Mouse (Mus musculus) liver, embryonic 16.5 days (tissue): ENCODE measurements around the gene Efnb1. TPM values are rescaled to one million over a fixed set of nuclear protein-coding genes. Genes with fewer than 3 reads are reported as not detected.
"Not testable (repeated sequence)": the region's sequence is repeated elsewhere in the genome, so short reads cannot be mapped to it uniquely, and the experiment has no call there.

Experiments
- ATAC-seq: fragments of 200-750 bp; cut with Nextera tagmentation; 2 replicates; pipeline ENCODE4 v1.8.0; 2017; ENCODE audit warnings: low read depth, mild to moderate bottlenecking, moderate number of reproducible peaks, moderate library complexity
- H3K27ac ChIP-seq: fragments of 300-500 bp; sonication (generic); 2 replicates; pipeline ENCODE4 v1.5.1; 2014; ENCODE audit warnings: mild to moderate bottlenecking, low read length
- H3K27me3 ChIP-seq: fragments of 300-500 bp; sonication (generic); 2 replicates; pipeline ENCODE4 v1.6.1; 2014; ENCODE audit warnings: low read depth, low read length, mixed read lengths; ENCODE audit not compliant: control insufficient read depth, insufficient read depth
- H3K36me3 ChIP-seq: fragments of 300-500 bp; sonication (generic); 2 replicates; pipeline ENCODE4 v1.6.1; 2014; ENCODE audit warnings: mild to moderate bottlenecking; ENCODE audit not compliant: control insufficient read depth, insufficient read depth
- H3K4me1 ChIP-seq: fragments of 300-500 bp; sonication (generic); 2 replicates; pipeline ENCODE4 v1.6.1; 2014; ENCODE audit warnings: low read depth, low read length, mixed read lengths; ENCODE audit not compliant: control insufficient read depth
- H3K4me2 ChIP-seq: fragments of 300-500 bp; sonication (generic); 2 replicates; pipeline ENCODE4 v1.6.1; 2014; ENCODE audit warnings: low read depth, low read length, mixed read lengths
- H3K4me3 ChIP-seq: fragments of 300-500 bp; sonication (generic); 2 replicates; pipeline ENCODE4 v1.5.1; 2014; ENCODE audit warnings: low read depth, mild to moderate bottlenecking, low read length
- H3K9ac ChIP-seq: fragments of 300-500 bp; sonication (generic); 2 replicates; pipeline ENCODE4 v1.6.1; 2014; ENCODE audit warnings: low read depth, low read length
- H3K9me3 ChIP-seq: fragments of 300-500 bp; sonication (generic); replicated peaks from 2 replicates; pipeline ENCODE4 v1.6.1; 2016; ENCODE audit warnings: low read length; ENCODE audit not compliant: control insufficient read depth
- WGBS: fragments of 180-500 bp; shearing (Covaris S2); extraction: QIAGEN DNeasy Blood & Tissue Kit; methylation state at CpG from one replicate; pipeline ENCODE4 v1.1.7; 2014; ENCODE audit not compliant: insufficient replicate concordance; 5-methylcytosine and 5-hydroxymethylcytosine counted together
- polyA plus RNA-seq: library from polyadenylated mRNA; unstranded; fragments of >200 nt; fragmentation: Nextera tagmentation; extraction: Ambion mirVana; gene quantifications from 2 replicates; pipeline ENCODE4 v1.2.1, GENCODE M21; 2015

Efnb1 gene
- 3.4 and 4.2 TPM in 2 replicates for polyA plus RNA-seq

DNA sequence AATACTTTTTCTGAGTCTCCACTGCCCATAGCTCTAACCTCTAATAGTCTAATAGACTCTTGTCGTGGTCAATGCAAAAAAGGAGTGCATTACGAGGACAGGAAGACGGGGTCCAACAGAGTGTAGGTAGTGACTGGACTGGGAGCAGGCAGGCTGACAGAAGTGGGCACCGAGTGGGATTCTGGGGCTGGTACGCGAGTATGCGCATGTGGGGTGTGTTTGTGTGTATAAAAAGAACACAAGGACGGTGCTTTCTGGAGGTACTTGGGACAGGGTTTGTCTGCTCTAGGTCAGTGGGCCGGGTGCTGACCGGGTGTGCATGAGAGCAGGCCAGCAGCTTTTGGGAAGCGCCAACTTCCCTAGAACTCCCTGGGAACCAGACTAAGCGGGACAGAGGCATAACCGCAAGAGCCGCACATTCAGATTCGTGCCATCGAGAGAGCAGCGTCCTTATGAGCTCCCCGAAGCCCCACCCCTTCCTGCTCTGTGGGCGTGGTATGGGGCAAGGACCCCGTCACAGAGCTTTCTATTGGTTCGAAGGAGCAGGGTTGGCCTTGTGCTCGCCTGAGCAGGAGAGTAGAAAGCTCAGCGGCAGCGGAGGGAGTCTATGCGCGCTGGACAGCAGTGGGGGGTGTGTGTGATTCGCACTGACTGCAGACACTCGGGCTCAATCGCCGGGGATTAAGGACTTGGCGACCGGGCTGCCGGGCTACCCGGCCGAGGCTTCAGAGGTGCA is at the start of gene Efnb1:
TSS of gene Efnb1 (plus strand) at position 608 of the 736 bp plus-strand sequence.
- peaks cover 33% of the 10 kb centered on the region for H3K27me3 ChIP-seq

DNA sequence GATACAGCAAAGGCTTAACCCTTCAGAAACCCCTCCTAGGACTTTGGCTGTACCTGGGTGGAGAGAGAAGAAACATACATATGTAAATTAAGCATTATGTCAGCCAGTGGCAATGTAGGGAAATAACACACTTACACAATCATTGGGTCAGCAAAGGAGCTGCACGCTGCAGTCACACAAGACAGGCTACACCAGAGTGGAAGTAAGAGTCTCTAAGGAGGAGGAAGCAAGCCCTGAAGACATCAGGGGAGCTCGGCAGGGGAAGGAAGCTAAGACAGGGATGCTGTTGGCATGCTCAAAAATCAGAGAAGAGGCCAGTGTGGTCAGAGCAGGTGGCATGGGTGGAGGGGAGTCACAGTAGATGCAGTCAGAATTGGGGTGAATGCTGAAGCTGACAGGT is 43.2 kb upstream of the Efnb1 start:
- Histone ChIP-seq H3K4me2 (no peak overlapping the region), H3K4me3 (no peak overlapping the region), H3K4me1 (no peaks in the 10 kb centered on the region), H3K36me3 (no peaks in the 10 kb centered on the region), H3K9me3 (no peaks in the 10 kb centered on the region), H3K9ac (no peak overlapping the region), H3K27me3 (peaks cover 2% of the 10 kb centered on the region; the same call in 1 of the 2 replicates), H3K27ac (no peak overlapping the region)
- ATAC-seq: no peak
- 33% methylated on average over 2 of the region's 2 CpGs for whole genome bisulfite sequencing

More for the DNA sequence above, at the start of gene Efnb1:
- 22% methylated on average over 35 of the region's 35 CpGs for WGBS
- Histone ChIP-seq H3K4me2 (peak within 1 kb of the TSS; percentile 47), H3K4me1 (no peaks in the 10 kb centered on the region), H3K36me3 (no peaks in the 10 kb centered on the region), H3K9me3 (no peaks in the 10 kb centered on the region), H3K9ac (peak within 1 kb of the TSS; percentile 48), H3K4me3 (peak within 1 kb of the TSS; percentile 59), H3K27ac (peak within 1 kb of the TSS; percentile 29)
- peak; percentile 83 for ATAC-seq

DNA sequence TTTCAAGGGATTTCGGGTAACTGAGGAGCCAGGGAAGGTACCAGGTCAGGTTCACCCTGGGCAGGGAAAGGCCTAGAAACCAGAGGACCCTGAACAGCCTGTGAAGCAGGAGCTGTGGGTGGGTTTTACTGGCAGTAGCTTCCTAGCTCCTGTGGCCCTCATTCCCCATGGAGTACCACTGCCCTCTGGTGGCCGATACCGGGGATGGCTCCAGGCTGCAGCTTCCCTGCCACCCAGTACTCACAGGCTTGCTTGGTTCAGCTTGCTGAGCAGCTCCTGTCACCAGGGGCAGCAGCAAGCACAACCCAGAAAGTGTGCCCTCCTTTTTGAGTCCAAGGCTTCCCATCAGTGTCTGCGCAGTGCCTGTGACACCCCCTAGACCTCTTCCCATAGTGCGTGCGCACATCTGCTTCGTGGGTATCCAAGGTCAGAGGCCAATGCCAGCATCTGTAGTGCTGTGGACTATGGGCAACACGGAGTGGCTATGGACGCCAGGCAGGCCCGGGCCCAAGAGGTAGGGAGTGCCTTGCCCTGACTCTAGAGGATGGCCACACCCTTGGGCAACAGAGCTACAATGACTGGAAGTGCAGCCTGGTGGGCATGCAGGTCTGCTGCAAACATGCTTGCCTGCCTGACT is 24.7 kb upstream of the Efnb1 start:
- not testable (repeated sequence) for H3K9ac ChIP-seq, H3K4me3 ChIP-seq, H3K9me3 ChIP-seq, H3K4me1 ChIP-seq, ATAC-seq, H3K36me3 ChIP-seq, H3K4me2 ChIP-seq, H3K27me3 ChIP-seq, H3K27ac ChIP-seq
- WGBS: 60% methylated on average over 7 of the region's 10 CpGs

DNA sequence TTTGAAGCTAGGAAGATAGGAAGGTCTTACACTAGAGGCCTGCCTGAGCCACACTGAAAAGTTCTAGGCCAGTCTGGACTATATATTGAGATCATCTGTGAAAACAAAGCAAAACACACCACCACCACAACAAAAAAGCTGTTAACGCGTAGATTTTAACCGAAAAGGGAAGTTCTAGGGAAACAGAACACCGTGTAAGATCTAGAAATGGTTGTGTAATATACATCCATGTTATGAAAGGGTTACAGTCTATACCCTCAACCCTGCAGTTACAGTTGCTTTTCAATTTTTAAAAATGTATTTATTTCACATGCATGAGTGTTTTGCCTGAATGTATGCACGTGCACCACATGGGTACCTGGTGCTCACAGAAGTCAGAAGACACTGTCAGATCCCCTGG is 16.4 kb upstream of the Efnb1 start:
- H3K9me3 ChIP-seq: no peaks in the 10 kb centered on the region
- H3K4me3 ChIP-seq: no peak overlapping the region
- H3K27me3 ChIP-seq: no peaks in the 10 kb centered on the region; the same call in 1 of the 2 replicates
- no peaks in the 10 kb centered on the region for H3K4me1 ChIP-seq
- no peak overlapping the region for H3K4me2 ChIP-seq
- WGBS: 52% methylated on average over 5 of the region's 5 CpGs
- H3K36me3 ChIP-seq: no peaks in the 10 kb centered on the region
- no peak for ATAC-seq
- no peak overlapping the region for H3K9ac ChIP-seq
- H3K27ac ChIP-seq: no peak overlapping the region

DNA sequence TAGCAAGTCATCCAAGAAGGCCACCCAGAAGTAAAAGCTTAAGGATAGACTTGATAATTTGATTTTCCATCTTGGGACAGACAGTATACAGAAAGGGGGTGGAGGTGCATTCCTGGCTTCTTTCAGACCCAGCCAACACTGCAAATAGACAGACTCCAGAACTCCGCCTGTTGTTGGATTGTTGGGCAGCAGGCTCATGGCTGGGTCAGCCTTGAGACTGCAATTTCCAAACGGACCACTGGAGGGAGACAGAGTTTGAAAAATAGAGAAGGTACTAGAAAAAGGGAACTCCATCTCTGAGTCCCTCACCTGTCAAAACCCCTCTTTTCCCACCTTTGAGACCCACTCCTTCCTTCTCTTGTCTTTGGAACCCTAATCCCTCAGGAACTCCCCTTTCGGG is 5.9 kb upstream of the Efnb1 start:
- 17% methylated on average over 3 of the region's 3 CpGs for WGBS
- Histone ChIP-seq H3K4me1 (no peaks in the 10 kb centered on the region), H3K27ac (no peak overlapping the region), H3K4me2 (no peak overlapping the region), H3K27me3 (peaks cover 3% of the 10 kb centered on the region; the same call in 1 of the 2 replicates), H3K36me3 (no peaks in the 10 kb centered on the region), H3K9me3 (no peaks in the 10 kb centered on the region), H3K9ac (no peak overlapping the region), H3K4me3 (no peak overlapping the region)
- no peak for ATAC-seq

- WGBS: 46% methylated on average over 6 of the region's 6 CpGs
- Histone ChIP-seq H3K9me3 (no peaks in the 10 kb centered on the region), H3K4me3 (no peak overlapping the region), H3K4me1 (no peaks in the 10 kb centered on the region), H3K27ac (no peak overlapping the region), H3K36me3 (no peaks in the 10 kb centered on the region), H3K4me2 (no peak overlapping the region), H3K27me3 (peaks cover 18% of the 10 kb centered on the region), H3K9ac (no peak overlapping the region)
- no peak for ATAC-seq
Measured at GRCm38 (mm10) chrX:99132573-99132972, 3.4 kb upstream of the Efnb1 start.

DNA sequence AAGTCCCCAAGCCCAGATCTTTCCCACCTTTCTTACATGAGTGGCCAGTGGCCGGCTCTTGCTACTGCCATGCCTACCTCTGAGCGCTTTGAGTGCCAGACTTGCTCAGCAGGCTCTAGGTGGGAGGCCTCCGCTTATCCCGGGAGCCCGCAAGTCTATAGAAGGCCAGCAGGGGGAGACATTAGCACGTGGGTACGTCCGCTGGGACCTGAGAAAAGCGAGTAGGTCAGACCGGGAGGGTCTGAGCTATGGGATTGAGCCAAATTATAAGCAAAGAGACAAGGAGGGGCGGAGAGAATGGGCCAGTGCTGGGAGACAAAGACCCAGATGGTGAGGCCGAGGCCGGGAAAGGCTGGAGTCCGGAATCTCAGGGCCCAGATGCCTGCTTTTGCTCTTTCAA is 1.0 kb upstream of the Efnb1 start:
- Histone ChIP-seq H3K27ac (no peak overlapping the region), H3K27me3 (peaks cover 33% of the 10 kb centered on the region)

DNA sequence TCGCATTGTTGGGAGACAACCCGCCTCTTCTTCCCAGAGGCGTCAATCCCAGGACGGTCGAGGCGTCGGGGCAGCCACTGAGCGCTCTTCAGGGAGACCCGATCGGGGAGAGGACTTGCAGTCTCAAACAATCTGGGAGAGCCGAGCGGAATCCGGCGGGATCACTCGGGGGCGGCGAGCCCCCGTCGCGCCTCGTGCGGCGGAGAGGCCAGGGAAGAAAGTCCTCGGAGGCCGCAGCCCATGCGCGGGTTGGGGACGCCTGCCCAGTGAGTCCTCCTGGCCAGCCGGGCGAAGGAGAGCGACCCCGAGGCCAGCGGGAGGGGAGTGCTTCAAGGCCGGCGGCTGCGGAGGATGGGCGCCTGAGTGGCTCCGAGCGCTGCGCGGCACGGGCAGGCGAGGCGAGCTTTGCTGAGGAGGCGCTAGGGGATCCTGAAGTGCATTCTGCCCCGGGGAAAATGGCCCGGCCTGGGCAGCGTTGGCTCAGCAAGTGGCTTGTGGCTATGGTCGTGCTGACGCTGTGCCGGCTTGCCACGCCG is 569 bp downstream of the Efnb1 start:
- H3K4me3 ChIP-seq: peak overlapping the region; percentile 59
- no peaks in the 10 kb centered on the region for H3K4me1 ChIP-seq
- H3K27ac ChIP-seq: peak overlapping the region; percentile 29
- H3K4me2 ChIP-seq: peak overlapping the region; percentile 47
- peaks cover 33% of the 10 kb centered on the region for H3K27me3 ChIP-seq
- 17% methylated on average over 36 of the region's 53 CpGs for WGBS
- 0 out of 2 replicates have a peak, but pooled peaks have one; percentile 5 for ATAC-seq
- H3K36me3 ChIP-seq: no peaks in the 10 kb centered on the region
- H3K9ac ChIP-seq: peak overlapping the region; percentile 48
- no peaks in the 10 kb centered on the region for H3K9me3 ChIP-seq

More for the DNA sequence above, 1.0 kb upstream of the Efnb1 start:
- Histone ChIP-seq H3K9me3 (no peaks in the 10 kb centered on the region), H3K4me2 (peak overlapping the region; percentile 47; the same call in 1 of the 2 replicates), H3K4me1 (no peaks in the 10 kb centered on the region), H3K9ac (no peak overlapping the region), H3K36me3 (no peaks in the 10 kb centered on the region), H3K4me3 (no peak overlapping the region)
- WGBS: 16% methylated on average over 14 of the region's 14 CpGs
- ATAC-seq: peak; percentile 25; the same call in 1 of the 2 replicates
